Mouse (Mus musculus) frontal cortex, postnatal 25 days (tissue): ENCODE results near the gene Olfr1381.
"Not testable (repeated sequence)": the region's sequence is repeated elsewhere in the genome, so short reads cannot be mapped to it uniquely, and the experiment has no call there.

Experiments used
- DNase-seq, 2 experiments: peaks; one replicate each; pipeline ENCODE4 v3.0.0; 2022; ENCODE audit warnings: low spot score in 2 of 2

Olfr1381 gene

GRCm38 (mm10) chr11:49543149-49543548, at the start of gene Olfr1381:
Gene Olfr1381, plus strand, starts transcription at chr11:49543449.
- DNase-seq = not testable (repeated sequence)

GRCm38 (mm10) chr11:49518086-49518485, 25.2 kb upstream of the Olfr1381 start:
- DNase-seq = no peak

- DNase-seq = no peak
Observed at GRCm38 (mm10) chr11:49519348-49519747, 23.9 kb upstream of the Olfr1381 start, which contains the start of gene Olfr1383. Gene Olfr1383, plus strand, starts transcription at chr11:49519648.

GRCm38 (mm10) chr11:49527947-49528346, 15.3 kb upstream of the Olfr1381 start, which contains the start of gene Olfr1382:
Gene Olfr1382, plus strand, starts transcription at chr11:49528247.
- no peak for DNase-seq

DNA sequence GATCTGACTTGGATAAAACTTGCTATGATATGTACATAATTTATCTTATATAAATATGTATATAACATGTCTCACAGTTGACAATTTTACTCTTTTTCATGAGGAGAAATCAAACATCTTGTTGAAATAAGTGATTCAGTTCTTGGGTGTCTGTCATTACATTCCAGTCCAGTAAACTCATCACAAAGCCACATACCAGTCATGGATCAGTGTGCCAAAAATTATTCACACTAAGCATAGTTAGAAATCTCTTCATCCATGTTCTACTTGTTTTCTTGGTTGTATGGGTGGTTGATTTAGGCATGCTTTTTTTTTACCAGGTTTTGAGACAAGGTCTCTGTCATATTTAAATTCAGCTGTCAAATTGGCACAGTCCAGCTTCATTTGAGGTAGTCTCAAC, 10.5 kb upstream of the Olfr1381 start:
- DNase-seq = no peak

GRCm38 (mm10) chr11:49536631-49537030, 6.6 kb upstream of the Olfr1381 start:
- DNase-seq = peak in 1 of 2 experiments; percentile 23

DNA sequence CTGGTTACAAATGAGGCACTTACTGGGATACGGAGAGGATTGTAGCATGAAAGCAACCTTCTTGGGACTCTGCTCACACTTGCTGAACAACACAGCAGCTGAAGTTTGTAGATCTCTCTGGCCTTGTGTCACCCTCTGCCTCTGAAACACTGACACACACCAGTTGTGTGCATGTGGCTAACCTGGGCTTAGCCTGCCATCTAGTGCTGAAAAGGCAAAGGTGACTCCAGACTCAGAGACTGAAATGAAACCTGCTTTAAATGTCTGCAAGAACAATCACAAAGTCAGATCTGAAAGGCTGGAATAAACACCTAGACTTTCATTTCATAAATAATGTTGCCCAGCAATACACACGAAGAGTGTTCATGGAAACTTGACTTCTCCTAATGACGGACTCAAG, 10.8 kb downstream of the Olfr1381 start:
- DNase-seq = not testable (repeated sequence)

GRCm38 (mm10) chr11:49556578-49556977, 13.3 kb downstream of the Olfr1381 start, which contains the start of gene Olfr1380:
Gene Olfr1380, plus strand, starts transcription at chr11:49556878.
- DNase-seq = not testable (repeated sequence)

DNA sequence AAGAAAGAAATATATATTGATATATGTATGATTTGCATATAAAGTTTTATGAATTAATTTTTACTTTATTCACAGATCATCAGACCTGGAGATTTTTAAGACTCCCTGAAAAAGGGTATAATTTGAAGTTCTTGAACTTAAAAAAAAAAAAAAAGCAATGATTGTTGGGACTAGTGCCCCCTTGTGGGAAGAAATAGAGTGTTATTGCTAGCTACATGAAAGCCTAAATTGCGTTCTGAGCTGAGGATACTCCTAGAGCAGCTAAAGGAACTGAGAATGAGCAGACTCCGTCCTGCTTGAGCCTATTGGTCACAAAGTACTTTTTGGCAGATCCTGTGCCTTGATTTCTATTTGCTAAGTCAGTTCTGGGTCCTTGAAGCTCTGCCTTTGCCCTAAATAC, 31.8 kb downstream of the Olfr1381 start:
- not testable (repeated sequence) for DNase-seq

DNA sequence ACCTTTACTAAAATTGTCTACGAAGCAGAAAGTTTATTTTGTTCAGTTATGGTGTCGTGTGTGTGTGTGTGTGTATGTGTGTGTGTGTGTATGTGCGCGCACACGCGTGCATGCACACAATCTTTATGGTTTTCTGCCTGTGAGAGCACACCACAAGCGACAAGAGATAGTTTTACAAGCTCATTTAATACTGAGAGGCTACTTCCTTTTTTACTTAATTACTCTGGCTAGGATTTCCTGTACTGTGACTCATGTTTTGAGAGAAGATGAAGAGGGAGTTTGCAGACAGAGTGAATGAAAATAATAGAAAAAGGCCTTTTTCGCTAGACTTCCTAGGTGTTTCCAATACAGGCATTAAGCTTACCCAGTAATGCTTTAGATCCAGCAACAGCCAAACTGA, 37.2 kb downstream of the Olfr1381 start:
- DNase-seq = not testable (repeated sequence)

DNA sequence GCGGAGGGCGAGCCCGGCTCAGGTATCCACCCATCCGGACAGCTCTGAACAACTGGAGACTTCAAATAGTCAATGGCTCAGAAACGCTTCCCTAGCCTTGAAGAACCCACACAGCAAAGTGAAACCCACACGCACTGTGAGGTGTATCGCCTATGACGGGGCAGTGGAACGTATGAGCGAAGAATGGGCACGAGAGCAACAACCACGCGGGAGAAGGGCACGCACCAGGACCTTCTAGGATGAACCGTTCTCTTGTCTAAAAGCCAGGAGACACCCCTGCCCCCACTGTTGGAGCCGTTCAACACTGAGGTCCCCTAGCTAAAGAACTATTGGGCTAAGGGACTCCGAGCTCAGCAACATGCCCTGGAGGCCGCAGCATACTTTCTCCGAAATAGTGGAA, 47.0 kb downstream of the Olfr1381 start:
- no peak for DNase-seq

GRCm38 (mm10) chr11:49597149-49597548, 53.9 kb downstream of the Olfr1381 start:
- not testable (repeated sequence) for DNase-seq
